Mouse (Mus musculus): ENCODE measurements around the gene Zfp46.

DNA sequence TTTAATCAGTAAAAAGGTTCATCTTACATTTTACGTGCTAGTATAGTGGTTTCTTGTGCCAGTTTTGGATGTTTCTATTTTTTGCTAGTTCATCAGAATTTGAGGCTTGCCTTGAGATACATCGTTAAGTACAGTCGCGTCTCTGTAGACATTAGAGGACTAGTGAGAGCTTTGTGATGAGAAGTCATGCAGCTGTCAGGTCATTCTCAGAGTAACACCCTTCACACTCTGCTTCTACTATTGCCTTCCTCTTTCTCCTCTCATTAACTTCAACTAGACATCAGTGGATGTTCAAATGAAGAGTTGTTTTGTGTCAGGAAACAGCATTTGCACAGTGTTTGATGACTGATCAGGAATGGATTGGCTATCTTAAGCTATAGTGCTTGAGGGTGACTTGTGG is 28.1 kb downstream of the Zfp46 start:
- TF ChIP-seq CTCF (conservative IDR thresholded peaks at IDR 0.05; ENCODE audit: low read length) (no peak), POU5F1 (IDR thresholded peaks at IDR 0.05; ENCODE audit: borderline replicate concordance, low read length) (no peak), NANOG (IDR thresholded peaks at IDR 0.05; ENCODE audit: borderline replicate concordance, low read length) (no peak)

Measured in E14TG2a.4 (cell line).